Mouse (Mus musculus) liver, embryonic 11.5 days (tissue): ENCODE results near the gene Rtn2. TPM values are rescaled to one million over a fixed set of nuclear protein-coding genes. Genes with fewer than 3 reads are reported as not detected.
"Not testable (repeated sequence)": the region's sequence is repeated elsewhere in the genome, so short reads cannot be mapped to it uniquely, and the experiment has no call there.

Experiments used
- ATAC-seq: fragments of 200-750 bp; cut with Nextera tagmentation; replicated peaks from 2 replicates; pipeline ENCODE4 v1.8.0; 2017; ENCODE audit warnings: moderate number of reproducible peaks, mild to moderate bottlenecking, moderate TSS enrichment, moderate library complexity; ENCODE audit not compliant: low FRiP score
- DNase-seq: peaks from one replicate; pipeline ENCODE4 v3.0.0-alpha.2; 2017; ENCODE audit warnings: low spot score
- H3K27ac ChIP-seq: fragments of 300-500 bp; sonication (generic); 2 replicates; pipeline ENCODE4 v1.5.1; 2014; ENCODE audit warnings: mild to moderate bottlenecking, low read depth, low read length, control low read depth
- H3K27me3 ChIP-seq: fragments of 300-500 bp; sonication (generic); replicated peaks from 2 replicates; pipeline ENCODE4 v1.6.1; 2014; ENCODE audit warnings: low read length, mixed read lengths; ENCODE audit not compliant: control insufficient read depth, insufficient read depth
- H3K36me3 ChIP-seq: fragments of 300-500 bp; sonication (generic); 2 replicates; pipeline ENCODE4 v1.6.1; 2014; ENCODE audit warnings: mild to moderate bottlenecking, low read length, moderate library complexity, mixed read lengths; ENCODE audit not compliant: control insufficient read depth, insufficient read depth
- H3K4me1 ChIP-seq: fragments of 300-500 bp; sonication (generic); replicated peaks from 2 replicates; pipeline ENCODE4 v1.6.1; 2014; ENCODE audit warnings: low read length, mixed read lengths; ENCODE audit not compliant: control insufficient read depth, insufficient read depth
- H3K4me2 ChIP-seq: fragments of 300-500 bp; sonication (generic); 2 replicates; pipeline ENCODE4 v1.6.1; 2014; ENCODE audit warnings: mild to moderate bottlenecking, control low read depth, moderate library complexity
- H3K4me3 ChIP-seq: fragments of 300-500 bp; sonication (generic); 2 replicates; pipeline ENCODE4 v1.5.1; 2014; ENCODE audit warnings: low read depth, low read length, control low read depth
- H3K9ac ChIP-seq: fragments of 300-500 bp; sonication (generic); 2 replicates; pipeline ENCODE4 v1.6.1; 2014; ENCODE audit warnings: low read depth, low read length, control low read depth
- H3K9me3 ChIP-seq: fragments of 300-500 bp; sonication (generic); 2 replicates; pipeline ENCODE4 v1.6.1; 2016; ENCODE audit warnings: low read length, inconsistent platforms, mixed read lengths; ENCODE audit not compliant: control insufficient read depth
- WGBS: fragments of 180-500 bp; shearing (Covaris S2); extraction: QIAGEN DNeasy Blood & Tissue Kit; methylation state at CpG from one replicate; pipeline ENCODE4 v1.1.7; 2014; 5-methylcytosine and 5-hydroxymethylcytosine counted together
- polyA plus RNA-seq: library from polyadenylated mRNA; unstranded; fragments of >200 nt; fragmentation: Nextera tagmentation; extraction: Ambion mirVana; gene quantifications from 2 replicates; pipeline ENCODE4 v1.2.1, GENCODE M21; 2014

The Rtn2 gene
- polyA plus RNA-seq, 1 experiment from 2014 or later, result 11.1 TPM

GRCm38 (mm10) chr7:19271238-19272172 is 10.9 kb upstream of the Rtn2 start, which contains the start of gene Vasp:
Vasp (minus strand) TSS chr7:19271817.
- peak within 1 kb of the TSS; percentile 90 for H3K4me2 ChIP-seq
- ATAC-seq (peak; percentile 63), DNase-seq (peak; percentile 85)
- H3K36me3 ChIP-seq, result peaks cover 4% of the 10 kb centered on the region; the same call in 1 of the 2 replicates
- no peaks in the 10 kb centered on the region for H3K9me3 ChIP-seq
- no peaks in the 10 kb centered on the region for H3K27me3 ChIP-seq
- H3K4me1 ChIP-seq, result peaks cover 29% of the 10 kb centered on the region
- under 1% methylated on average over 52 of the region's 62 CpGs for WGBS
- peak within 1 kb of the TSS; percentile 93 for H3K9ac ChIP-seq
- H3K27ac ChIP-seq, result peak within 1 kb of the TSS; percentile 98
- H3K4me3 ChIP-seq, result peak within 1 kb of the TSS; percentile 98

GRCm38 (mm10) chr7:19272173-19272764 is 10.2 kb upstream of the Rtn2 start:
- peak overlapping the region; percentile 90 for H3K4me2 ChIP-seq
- H3K9ac ChIP-seq, result peak overlapping the region; percentile 93
- 0% methylated on average over 36 of the region's 36 CpGs for WGBS
- peak; percentile 72 for ATAC-seq
- peaks cover under 1% of the 10 kb centered on the region for H3K27me3 ChIP-seq
- H3K36me3 ChIP-seq, result peaks cover 4% of the 10 kb centered on the region; the same call in 1 of the 2 replicates
- no peaks in the 10 kb centered on the region for H3K9me3 ChIP-seq
- H3K4me1 ChIP-seq, result peaks cover 22% of the 10 kb centered on the region
- peak overlapping the region; percentile 98 for H3K27ac ChIP-seq
- peak; percentile 90 for DNase-seq
- H3K4me3 ChIP-seq, result peak overlapping the region; percentile 98

DNA sequence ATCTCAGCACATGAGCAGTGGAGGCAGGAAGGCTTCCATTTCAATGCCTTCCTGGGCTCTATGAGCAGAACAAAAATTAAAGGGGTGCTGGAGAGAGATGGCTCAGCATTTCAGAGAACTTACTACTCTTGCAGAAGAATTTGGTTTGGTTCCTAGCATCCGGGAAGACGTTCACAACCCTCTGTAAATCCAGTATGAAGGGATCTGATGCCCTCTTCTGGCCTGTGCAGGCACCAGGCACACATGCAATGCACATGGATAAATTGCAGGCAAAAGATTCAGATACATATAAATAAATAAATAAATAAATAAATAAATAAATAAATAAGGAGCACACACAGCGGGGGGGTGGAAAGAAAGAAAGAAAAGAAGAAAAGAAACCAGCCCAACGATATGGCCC is 6.2 kb upstream of the Rtn2 start:
- no peaks in the 10 kb centered on the region for H3K36me3 ChIP-seq
- H3K4me2 ChIP-seq, result no peak overlapping the region
- H3K9me3 ChIP-seq, result no peaks in the 10 kb centered on the region
- no peak for ATAC-seq
- no peak for DNase-seq
- H3K9ac ChIP-seq, result no peak overlapping the region
- H3K27me3 ChIP-seq, result peaks cover 41% of the 10 kb centered on the region
- no peak overlapping the region for H3K4me3 ChIP-seq
- H3K27ac ChIP-seq, result no peak overlapping the region
- H3K4me1 ChIP-seq, result 0 out of 2 replicates have a peak, but pooled peaks cover 2% of the 10 kb centered on the region
- WGBS, result 46% methylated on average over 4 of the region's 4 CpGs

DNA sequence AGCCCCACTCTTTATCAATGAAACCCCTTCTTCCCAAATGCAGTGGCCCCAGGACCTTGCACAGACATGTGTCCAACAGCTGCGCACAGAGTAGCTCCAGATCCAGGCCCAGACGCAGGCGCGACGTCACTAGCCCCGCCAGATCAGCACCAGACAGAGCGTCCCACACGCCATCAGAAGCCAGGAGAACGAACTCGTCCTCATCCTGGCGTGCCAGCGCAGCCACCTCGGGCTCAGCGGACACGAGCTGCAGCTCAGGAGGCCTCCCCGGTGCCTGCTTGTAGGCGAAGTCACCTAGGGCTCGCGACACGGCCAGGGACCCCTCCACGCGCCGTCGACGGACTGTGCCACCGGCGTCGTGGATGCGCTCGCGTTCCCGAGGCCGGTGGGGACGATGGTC is 3.4 kb upstream of the Rtn2 start:
- Histone ChIP-seq H3K9ac (no peak overlapping the region), H3K27me3 (peaks cover 58% of the 10 kb centered on the region), H3K4me3 (peak overlapping the region; percentile 33), H3K9me3 (no peaks in the 10 kb centered on the region), H3K36me3 (no peaks in the 10 kb centered on the region), H3K27ac (no peak overlapping the region), H3K4me2 (peak overlapping the region; percentile 56), H3K4me1 (peaks cover 11% of the 10 kb centered on the region)
- 4% methylated on average over 34 of the region's 34 CpGs for WGBS
- ATAC-seq (no peak), DNase-seq (no peak)

DNA sequence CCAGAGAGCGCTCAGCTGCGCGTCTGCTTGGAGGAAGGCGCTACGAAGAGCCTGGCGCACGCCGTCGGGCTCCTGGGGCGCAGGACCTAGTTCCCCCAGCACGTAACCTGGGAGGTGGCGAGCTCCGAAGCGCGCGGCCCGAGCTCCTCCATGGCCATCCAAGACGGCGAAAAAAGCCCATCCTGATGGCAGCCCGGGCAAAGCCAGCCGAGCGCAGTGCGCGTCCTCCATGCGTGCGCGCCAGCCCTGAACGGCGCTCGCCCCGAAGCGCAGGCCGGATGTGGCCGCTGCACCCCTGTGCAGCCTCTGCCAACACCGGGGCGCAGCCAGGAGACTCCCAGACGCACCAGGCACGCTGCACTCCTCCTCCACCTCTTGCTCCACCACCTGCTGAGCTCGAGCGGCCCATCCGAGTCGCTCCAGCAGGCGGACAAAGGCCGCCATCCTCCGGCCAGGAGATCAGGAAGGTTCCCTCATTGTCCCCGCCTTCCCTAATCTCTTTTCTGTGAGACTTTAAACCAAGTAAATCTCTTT is 2.8 kb upstream of the Rtn2 start, which contains the start of gene Ppm1n:
Gene Ppm1n (minus strand): TSS at position 484 of the 534 bp plus-strand sequence.
- Histone ChIP-seq H3K4me2 (peak within 1 kb of the TSS; percentile 56), H3K9ac (no peak within 1 kb of the TSS), H3K4me3 (peak within 1 kb of the TSS; percentile 33), H3K9me3 (no peaks in the 10 kb centered on the region), H3K4me1 (peaks cover 11% of the 10 kb centered on the region), H3K27ac (no peak within 1 kb of the TSS), H3K36me3 (no peaks in the 10 kb centered on the region), H3K27me3 (peaks cover 62% of the 10 kb centered on the region)
- ATAC-seq (no peak), DNase-seq (no peak)
- 2% methylated on average over 45 of the region's 46 CpGs for WGBS

DNA sequence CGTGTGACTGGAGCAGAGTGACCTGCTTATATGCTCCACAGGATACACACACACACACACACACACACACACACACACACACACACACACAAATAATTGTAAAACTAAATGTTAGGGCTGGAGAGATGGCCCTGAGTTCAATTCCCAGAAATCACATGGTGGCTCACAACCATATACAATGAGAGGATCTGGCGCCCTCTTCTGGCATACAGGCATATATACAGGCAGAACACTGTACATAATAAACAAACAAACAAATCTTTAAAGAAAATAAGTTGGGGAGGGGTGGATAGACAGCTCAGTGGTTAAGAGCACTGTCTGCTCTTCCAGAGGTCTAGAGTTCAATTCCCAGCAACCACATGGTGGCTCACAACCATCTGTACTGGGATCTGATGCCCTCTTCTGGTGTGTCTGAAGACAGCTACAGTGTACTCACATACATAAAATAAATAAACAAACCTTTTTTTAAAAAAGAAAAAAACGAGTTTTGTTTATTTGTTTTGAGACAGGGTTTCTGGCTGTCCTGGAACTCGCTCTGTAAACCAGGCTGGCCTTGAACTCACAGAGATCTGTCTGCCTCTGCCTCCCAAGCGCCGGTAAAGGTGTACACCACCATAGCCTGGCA is 632 bp upstream of the Rtn2 start:
- Histone ChIP-seq H3K27me3 (peaks cover 62% of the 10 kb centered on the region), H3K4me2 (peak overlapping the region; percentile 100), H3K4me3 (peak overlapping the region; percentile 69), H3K4me1 (peaks cover 11% of the 10 kb centered on the region)
- not testable (repeated sequence) for H3K9ac ChIP-seq, H3K9me3 ChIP-seq, H3K36me3 ChIP-seq, DNase-seq, H3K27ac ChIP-seq
- 30% methylated on average over 6 of the region's 6 CpGs for WGBS
- peak; percentile 14 for ATAC-seq

DNA sequence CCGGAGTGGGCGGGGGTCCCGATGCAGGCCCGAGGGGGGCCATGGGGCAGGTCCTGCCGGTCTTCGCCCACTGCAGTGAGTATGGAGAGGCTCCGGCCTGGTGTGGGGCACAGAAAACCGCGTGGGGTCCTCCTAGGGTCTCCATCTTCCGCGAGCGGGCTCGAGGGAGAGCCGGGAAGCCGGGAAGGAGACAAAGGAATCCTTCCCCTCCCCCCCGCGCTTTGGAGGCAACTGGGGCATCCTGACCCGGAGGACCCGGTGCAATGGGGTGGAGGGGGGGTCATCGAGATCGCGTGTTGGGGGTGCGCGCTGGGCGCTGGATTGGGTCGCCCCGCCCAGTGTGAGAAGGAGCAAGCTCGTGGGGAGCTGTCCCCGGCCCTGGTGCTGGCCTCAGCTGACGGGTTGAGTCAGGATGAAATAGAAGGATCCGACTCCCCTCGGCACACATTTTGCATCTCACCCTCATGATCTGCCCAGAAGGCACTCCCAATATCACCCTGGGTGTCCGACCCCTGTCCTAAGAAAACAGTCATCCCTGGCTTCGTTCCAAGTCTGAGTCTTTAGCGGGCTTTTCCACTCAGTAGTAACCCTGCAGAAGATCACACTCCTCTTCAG is 474 bp downstream of the Rtn2 start:
- H3K4me1 ChIP-seq, result peaks cover 11% of the 10 kb centered on the region
- peak overlapping the region; percentile 59 for H3K9ac ChIP-seq
- no peak overlapping the region for H3K27ac ChIP-seq
- H3K4me2 ChIP-seq, result peak overlapping the region; percentile 100
- H3K9me3 ChIP-seq, result no peaks in the 10 kb centered on the region
- DNase-seq (peak; percentile 80), ATAC-seq (peak; percentile 57)
- H3K4me3 ChIP-seq, result peak overlapping the region; percentile 69
- 2% methylated on average over 35 of the region's 35 CpGs for WGBS
- H3K36me3 ChIP-seq, result no peaks in the 10 kb centered on the region
- H3K27me3 ChIP-seq, result peaks cover 55% of the 10 kb centered on the region

GRCm38 (mm10) chr7:19283406-19283804 is 981 bp downstream of the Rtn2 start:
- ATAC-seq, result no peak
- H3K4me3 ChIP-seq, result peak overlapping the region; percentile 69

More at GRCm38 (mm10) chr7:19283406-19283804, 981 bp downstream of the Rtn2 start:
- 39% methylated on average over 14 of the region's 14 CpGs for WGBS
- Histone ChIP-seq H3K27ac (no peak overlapping the region), H3K4me1 (peaks cover 11% of the 10 kb centered on the region), H3K9ac (no peak overlapping the region), H3K4me2 (peak overlapping the region; percentile 100), H3K36me3 (no peaks in the 10 kb centered on the region), H3K27me3 (peaks cover 50% of the 10 kb centered on the region), H3K9me3 (no peaks in the 10 kb centered on the region)
- DNase-seq, result no peak
